Mouse (Mus musculus) left cerebral cortex, adult 18-20 months (tissue): ENCODE results near the gene Man1b1. TPM values are rescaled to one million over a fixed set of nuclear protein-coding genes. Genes with fewer than 3 reads are reported as not detected.

ENCODE experiments used
- DNase-seq, 2 experiments: peaks; one replicate each; pipeline ENCODE4 v3.0.0; 2021 to 2022; ENCODE audit warnings: low spot score in 2 of 2, mixed read lengths in 1 of 2
- total RNA-seq, 2 experiments: library from RNA; stranded (reverse); gene quantifications; 2 replicates each; pipeline ENCODE4 v1.2.3; 2021

The Man1b1 gene
- total RNA-seq, 2 experiments from 2014 or later: 62.1 to 62.2 TPM

DNA sequence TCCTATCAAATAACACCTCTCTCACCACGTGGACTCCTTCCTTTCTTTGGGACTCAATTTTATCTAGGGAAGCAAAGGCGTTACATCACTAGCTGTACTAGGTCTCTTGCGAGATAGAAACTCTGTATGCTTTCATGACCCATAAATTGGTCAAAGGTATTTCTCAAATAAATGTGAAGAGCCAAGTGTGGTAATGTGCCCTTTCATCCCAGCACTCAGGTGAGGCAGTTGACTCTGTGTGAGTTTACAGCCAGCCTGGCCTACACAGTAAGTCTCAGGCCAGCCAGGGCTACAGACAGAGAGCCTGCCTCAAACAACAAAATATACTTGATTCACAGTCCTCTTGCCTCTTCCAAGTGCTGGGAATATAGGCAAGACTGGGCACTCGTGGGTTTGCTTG is 27.7 kb downstream of the Man1b1 start:
- DNase-seq: no peak

DNA sequence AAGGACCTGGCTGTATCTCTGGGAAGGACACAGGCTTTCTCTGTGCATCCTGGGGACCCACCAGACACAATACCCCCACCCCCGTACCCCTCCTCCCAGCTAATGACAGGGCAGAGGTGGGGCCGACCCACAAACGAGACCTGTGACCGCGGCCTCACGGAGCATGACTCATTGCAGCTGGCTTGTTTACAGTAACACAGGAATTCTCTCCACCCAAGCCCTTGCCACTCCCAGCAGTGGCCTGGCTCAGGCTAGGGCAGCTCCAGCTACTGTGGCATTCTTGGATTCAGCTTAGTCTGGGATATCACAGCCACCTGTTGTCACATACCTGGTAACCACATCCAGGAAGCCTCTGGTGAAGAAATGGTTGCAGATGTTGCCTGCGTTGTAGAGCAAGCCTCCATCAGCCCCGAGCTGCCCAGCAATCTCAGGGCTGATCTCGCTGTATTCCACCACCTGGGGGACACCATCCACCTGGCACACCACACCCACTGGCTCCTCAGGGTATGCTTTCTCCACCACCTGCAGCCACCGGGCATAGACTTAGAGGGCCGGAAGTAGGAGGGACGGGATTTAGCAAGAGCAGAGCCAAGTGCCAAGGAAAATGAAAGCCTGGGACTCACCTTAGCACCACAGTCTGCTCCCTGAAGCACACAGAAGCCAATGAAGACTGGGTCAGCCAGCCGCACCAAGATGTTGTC is 31.5 kb downstream of the Man1b1 start:
- no peak for DNase-seq

GRCm38 (mm10) chr2:25364313-25364712 is 32.2 kb downstream of the Man1b1 start:
- no peak for DNase-seq

GRCm38 (mm10) chr2:25364761-25365090 is 32.6 kb downstream of the Man1b1 start:
- DNase-seq: no peak

- peak; percentile 49 to 56 for DNase-seq
These were observed 33.1 kb downstream of the Man1b1 start, which contains the start of gene Uap1l1 for GRCm38 (mm10) chr2:25365091-25365761. Gene Uap1l1, minus strand, starts transcription at chr2:25365682.

- no peak for DNase-seq
These were observed 37.9 kb downstream of the Man1b1 start for GRCm38 (mm10) chr2:25369996-25370395.

- peak; percentile 83 to 89 for DNase-seq
These were observed 39.9 kb downstream of the Man1b1 start, which contains the start of gene Sapcd2 for GRCm38 (mm10) chr2:25371764-25372643. Gene Sapcd2, plus strand, starts transcription at chr2:25372321.

GRCm38 (mm10) chr2:25372644-25373391 is 40.7 kb downstream of the Man1b1 start:
- no peak for DNase-seq

DNA sequence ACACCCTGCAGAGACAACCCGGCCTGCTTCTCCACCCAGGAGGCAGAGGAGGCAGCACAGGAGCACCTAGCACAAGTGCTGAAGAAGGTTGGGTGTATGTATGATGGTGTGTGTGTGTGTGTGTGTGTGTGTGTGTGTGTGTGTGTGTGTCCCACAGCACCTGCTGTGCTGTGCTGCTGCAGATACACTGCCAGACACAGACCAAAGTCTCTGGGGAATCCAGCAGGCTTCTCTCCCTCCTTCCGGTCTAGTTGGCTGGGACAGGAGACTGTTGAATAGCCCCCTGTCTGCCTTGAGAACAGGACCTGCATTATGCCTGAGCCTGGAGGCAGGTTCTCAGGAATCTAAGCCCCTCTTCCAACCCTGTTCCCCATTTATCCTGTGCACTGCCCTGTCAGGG is 41.3 kb downstream of the Man1b1 start:
- DNase-seq: no peak

DNA sequence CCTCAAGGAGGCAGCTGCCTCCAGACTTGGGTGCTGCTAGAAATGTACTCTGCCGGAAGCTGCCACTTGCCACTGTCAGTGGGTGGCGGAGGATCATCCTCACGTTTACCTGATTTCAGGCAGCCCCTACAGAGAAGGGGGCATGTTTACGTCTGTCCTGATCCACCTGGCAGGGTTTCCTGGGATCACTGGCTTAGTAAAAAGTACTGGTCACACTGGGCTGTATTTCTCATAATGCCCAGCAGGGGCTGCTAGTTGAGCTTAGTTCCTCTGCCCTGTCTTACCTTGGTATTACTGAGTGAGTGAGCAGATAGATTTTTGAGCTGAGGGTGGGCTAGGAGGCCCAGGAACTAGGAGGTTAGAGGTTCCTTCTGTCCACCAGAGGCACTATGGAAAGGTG is 44.5 kb downstream of the Man1b1 start:
- DNase-seq: peak in 1 of 2 experiments; percentile 58

GRCm38 (mm10) chr2:25384492-25384891 is 52.4 kb downstream of the Man1b1 start:
- DNase-seq: no peak

DNA sequence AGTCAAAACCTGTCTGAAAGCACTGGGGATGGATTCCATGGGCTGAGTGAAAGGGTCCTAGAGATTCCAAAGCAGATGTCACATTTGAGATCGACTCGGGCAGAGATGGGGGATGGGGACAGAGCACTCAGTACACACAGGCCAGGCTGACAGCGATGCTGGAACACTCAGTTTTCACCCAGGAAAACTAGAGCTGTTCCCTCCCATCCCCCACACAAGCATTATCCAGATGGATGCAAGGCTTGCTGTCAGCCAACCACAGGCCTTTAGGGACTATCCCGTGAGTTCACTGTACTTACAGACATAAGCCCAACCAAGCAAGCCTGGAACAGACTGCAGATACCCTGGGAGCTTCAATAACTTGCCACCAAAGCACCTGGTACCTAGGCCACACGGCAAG is 59.1 kb downstream of the Man1b1 start:
- no peak for DNase-seq

GRCm38 (mm10) chr2:25394281-25395221 is 62.4 kb downstream of the Man1b1 start:
- no peak for DNase-seq

DNA sequence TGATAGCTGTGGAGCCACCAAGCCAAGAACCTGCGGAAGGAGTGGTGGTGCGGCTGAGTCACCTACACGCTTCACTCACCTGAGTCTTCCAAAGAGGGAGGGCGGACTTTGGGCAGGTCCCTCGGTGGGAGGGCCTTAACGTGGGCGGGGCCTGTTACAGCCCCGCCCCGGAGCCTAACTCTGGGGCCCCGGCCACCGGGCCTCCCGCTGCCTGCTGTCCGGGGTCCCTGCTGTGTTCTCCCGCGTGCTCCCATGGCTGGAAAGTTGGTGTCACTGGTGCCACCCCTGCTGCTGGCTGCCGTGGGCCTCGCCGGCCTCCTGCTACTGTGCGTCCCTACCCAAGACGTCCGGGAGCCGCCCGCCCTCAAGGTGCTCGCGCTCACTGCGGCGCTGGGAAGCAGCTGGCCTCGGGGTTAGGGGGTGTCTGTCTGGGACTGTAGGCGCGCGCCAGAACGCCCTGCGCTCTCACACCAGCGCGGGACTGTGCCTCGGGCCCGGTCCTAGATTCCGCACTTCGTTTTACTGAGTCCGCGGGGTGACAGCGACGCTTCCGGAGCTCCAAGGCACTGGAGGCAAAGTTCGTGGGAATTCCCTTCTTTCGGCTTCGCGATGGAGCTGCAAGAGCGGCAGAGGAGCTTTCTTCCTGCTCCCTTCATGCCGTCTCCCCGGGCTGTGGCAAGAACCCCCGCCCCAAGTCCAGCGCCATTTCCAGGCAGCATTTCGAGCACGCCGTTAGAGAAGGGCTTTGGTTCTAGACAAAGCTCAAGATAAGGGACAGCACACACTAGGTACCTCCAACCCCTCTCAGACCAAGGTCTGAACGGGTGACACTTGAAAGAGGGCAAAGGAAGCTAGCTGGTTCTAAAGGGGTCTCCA is 63.8 kb downstream of the Man1b1 start, which contains the start of gene Entpd2:
Gene Entpd2 (plus strand): TSS at position 154 of the 876 bp plus-strand sequence.
- no peak for DNase-seq

DNA sequence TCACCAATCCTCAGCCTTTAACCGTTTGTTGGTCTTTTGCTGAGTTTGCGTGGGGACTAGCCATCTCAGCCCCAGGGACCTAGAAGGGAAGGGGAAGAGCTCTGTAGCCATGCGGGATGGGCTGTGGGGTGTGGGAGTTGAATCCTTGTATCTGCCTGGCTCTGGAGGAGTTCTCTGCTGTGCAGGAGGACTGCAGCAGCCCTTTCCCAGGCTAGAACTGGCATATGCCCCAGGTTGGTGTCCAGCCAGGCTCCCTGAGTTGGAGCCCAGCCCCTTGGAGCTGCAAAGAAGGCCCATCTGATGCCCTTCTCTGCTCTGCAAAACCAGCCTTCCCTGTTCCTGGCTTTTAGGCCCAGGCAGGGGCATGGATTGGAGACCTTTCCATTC is 64.5 kb downstream of the Man1b1 start:
- DNase-seq: no peak

GRCm38 (mm10) chr2:25397010-25397409 is 64.9 kb downstream of the Man1b1 start:
- no peak for DNase-seq

GRCm38 (mm10) chr2:25398065-25398464 is 65.9 kb downstream of the Man1b1 start:
- DNase-seq: no peak

DNA sequence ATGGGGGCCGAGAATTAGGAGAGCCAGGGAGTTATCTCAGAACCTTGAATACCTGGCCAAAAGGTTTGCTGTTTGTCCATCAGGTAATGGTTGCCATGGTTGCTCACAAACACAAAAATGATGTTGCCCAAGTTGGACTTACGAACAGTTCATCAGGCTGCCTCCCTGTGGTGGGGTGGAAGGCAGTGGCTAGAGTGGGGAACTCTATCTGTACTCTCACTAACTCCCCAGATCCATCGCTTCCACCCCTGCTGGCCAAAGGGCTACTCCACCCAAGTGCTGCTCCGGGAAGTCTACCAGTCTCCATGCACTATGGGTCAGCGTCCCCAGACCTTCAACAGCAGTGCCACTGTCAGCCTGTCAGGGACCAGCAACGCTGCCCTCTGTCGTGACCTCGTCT is 66.9 kb downstream of the Man1b1 start, which contains the start of gene Npdc1:
Gene Npdc1 (plus strand): TSS at position 301 of the 400 bp plus-strand sequence.
- no peak for DNase-seq

GRCm38 (mm10) chr2:25400291-25400690 is 68.2 kb downstream of the Man1b1 start:
- no peak for DNase-seq
